Mouse (Mus musculus) adrenal gland, adult (tissue): ENCODE measurements around the gene Trafd1.
A peak's percentile ranks its signal among the peaks of the same experiment; 100 is the strongest.

Source experiments
- DNase-seq, 2 experiments: peaks; one replicate each; pipeline ENCODE4 v3.0.0; 2022 to 2023; ENCODE audit warnings: low spot score in 1 of 2; ENCODE audit not compliant: inconsistent age in 2 of 2

Trafd1 gene

DNA sequence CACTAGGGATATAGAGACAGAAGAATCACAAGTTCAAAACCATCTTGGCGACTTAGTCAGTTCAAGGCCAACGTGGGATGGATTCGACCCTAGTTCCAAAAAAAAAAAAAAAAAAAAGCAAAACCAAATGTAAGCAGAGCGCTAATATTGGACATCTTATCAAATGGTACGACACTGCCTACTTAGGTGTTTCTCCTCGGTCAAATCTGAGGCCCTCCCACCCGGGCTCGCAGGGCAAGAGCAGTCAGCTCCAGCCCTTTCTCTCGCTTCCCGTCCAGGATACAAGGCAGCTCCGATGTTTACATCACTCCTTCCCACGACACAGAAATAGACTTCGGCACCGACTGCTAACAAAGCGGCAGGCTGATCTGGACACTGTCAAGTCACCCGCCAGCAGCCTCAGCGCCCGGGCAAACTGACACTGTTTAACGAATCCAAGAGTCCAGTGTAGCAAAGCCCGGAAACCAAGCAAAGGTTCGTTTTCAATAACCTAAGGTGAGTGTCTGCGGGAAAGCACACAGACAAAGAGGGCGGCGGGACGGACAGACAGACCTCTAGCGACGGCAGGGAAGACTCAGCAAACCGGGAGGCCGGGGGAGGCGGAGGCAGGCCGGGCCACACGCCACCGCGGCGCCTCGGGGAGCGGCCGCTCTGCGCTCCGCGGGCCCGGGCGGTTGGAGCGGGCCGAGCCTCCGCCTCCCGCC lies 523 bp downstream of the Trafd1 start:
- DNase-seq = peak in 1 of 2 experiments; percentile 89

GRCm38 (mm10) chr5:121383857-121384756 lies 1.3 kb downstream of the Trafd1 start:
- peak in 1 of 2 experiments; percentile 56 for DNase-seq

- DNase-seq = no peak
These were observed 4.7 kb downstream of the Trafd1 start for GRCm38 (mm10) chr5:121380692-121381091.

- peak in 1 of 2 experiments; percentile 60 for DNase-seq
These were observed 6.7 kb downstream of the Trafd1 start for GRCm38 (mm10) chr5:121378678-121379256.

DNA sequence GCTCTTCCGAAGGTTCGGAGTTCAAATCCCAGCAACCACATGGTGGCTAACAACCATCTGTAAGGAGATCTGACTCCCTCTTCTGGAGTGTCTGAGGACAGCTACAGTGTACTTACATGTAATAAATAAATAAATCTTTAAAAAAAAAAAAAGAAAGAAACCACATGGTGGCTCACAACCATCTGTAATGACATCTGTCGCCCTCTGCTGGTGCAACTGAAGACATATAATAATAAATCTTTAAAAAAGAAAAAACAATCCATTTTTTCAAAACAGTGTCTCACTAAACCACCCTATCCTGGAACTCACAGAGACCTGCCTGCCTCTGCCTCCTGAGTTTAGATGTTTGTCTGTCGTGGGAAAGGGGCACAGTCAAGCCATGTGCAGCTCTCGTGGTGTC lies 8.5 kb downstream of the Trafd1 start:
- DNase-seq = peak in 1 of 2 experiments; percentile 69

DNA sequence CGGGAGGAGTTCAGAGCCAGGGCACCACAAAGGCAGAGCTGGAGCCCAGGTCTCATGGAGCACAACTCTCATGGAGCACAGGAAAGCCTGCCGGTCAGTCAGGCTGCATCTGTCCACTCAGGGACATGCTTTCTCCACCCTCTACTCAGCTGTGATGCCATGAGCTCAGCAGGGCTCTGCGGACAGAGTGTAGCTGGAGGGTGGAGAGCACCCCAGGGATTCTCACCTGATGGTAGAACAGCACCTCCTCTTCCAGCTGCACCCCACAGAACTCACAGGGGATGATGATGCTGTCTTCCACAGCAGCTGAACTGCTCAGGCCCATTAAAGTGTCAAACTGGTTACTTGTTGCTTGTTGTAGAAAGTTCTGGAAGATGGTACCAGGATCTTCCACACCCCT lies 10.6 kb downstream of the Trafd1 start:
- no peak for DNase-seq

GRCm38 (mm10) chr5:121371712-121372111 lies 13.7 kb downstream of the Trafd1 start:
- DNase-seq = no peak

- no peak for DNase-seq
These were observed 18.2 kb downstream of the Trafd1 start for GRCm38 (mm10) chr5:121367255-121367654.

- DNase-seq = no peak
These were observed 18.8 kb downstream of the Trafd1 start for GRCm38 (mm10) chr5:121366449-121367225.

GRCm38 (mm10) chr5:121363441-121363840 lies 22.0 kb downstream of the Trafd1 start:
- peak in 1 of 2 experiments; percentile 67 for DNase-seq

DNA sequence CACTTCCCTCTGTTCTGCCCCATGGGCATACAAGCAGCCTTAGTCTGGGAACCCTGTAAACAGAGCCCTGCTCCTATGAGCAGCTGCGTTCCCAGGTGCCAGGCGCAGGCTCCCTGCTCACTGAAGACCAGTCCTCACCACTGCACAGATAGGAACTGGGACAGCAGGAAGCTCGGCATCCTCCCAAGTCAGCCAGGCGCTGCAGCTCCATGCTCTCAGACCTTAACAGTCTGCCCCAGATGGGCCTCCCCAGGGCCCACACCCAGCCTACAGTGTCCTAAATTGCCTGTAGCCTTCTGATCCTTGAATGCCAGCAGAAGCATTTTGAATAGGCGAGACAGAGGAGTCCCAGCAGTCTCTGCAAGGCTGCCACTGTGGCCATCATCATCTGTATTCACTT lies 23.7 kb downstream of the Trafd1 start:
- DNase-seq = no peak

DNA sequence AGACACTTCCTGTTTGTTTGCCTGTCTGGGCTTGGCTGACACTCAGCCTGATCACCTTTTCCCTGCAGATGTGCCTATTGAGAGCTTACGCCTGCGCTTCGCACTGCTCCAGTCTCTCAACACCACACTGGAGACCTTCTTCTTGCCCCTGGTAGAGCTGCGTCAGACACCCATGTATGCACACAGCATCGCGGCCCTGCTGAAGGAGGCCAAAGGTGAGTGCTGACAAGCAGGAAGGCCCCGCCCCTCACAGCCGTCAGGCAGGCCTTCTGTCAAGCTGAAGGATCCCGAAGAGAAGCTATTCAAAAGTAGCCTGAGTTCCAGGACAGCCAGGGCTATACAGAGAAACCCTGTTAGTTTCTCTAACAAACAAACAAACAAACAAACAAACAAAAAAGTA lies 26.2 kb downstream of the Trafd1 start:
- DNase-seq = no peak

GRCm38 (mm10) chr5:121343997-121344396 lies 41.4 kb downstream of the Trafd1 start:
- DNase-seq = no peak

GRCm38 (mm10) chr5:121342490-121342889 lies 42.9 kb downstream of the Trafd1 start:
- no peak for DNase-seq

DNA sequence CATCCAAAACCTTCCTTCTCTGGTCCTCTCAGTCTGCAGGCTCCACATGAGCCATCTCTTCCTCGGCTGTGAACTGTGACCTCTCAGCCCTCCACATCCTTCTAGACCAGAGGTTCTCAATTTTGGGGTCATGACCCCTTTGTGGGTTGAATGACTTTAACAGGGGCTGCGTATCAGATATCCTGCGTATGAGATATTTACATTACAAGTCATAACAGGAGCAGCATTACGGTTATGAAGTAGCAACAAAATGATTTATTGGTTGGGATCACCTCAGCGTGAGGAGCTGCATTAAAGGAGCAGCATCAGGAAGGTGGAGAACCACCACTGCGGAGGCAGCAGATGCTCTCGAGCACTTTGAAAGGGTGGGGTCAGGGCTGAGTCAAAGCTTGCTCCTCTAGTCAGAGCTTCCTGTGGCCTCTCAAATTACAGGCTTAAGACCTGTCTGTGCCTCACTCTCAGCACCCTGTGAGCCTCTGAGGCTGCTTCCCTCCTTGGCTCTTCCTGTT lies 44.4 kb downstream of the Trafd1 start:
- no peak for DNase-seq

DNA sequence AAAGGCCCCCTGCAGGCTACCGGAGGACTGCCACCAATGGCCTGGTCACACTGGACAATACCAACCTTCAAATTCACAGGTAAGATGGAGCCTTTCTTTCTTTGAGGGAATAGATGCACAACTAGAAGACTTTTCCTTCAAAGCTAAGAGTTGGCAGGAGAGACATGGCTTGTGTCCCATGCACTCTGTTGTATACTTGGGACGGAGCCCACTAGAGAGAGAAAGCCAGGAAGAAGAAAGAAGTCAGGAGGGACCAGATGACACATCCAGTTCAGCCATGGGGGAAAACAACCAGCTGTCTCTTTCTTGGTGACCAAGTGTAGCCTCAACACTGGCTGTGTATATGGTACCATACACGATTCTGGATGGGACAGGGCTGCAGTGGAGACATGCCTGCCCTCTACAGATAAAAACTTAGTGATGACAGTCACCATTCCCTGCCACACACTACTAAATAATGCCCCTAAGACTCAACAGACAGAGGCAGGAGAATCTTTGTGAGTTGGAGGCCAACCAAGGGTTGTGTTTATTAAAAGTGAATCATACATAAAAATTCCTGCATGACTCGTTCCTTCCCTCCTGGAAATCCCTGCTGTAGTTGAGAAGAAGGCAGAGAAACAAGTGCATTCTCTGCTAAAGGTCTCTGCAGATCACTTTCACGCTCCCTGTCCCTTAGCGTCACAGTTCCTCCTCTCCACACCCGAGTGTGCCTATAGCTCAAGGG lies 45.8 kb downstream of the Trafd1 start:
- DNase-seq = peak in 1 of 2 experiments; percentile 49

DNA sequence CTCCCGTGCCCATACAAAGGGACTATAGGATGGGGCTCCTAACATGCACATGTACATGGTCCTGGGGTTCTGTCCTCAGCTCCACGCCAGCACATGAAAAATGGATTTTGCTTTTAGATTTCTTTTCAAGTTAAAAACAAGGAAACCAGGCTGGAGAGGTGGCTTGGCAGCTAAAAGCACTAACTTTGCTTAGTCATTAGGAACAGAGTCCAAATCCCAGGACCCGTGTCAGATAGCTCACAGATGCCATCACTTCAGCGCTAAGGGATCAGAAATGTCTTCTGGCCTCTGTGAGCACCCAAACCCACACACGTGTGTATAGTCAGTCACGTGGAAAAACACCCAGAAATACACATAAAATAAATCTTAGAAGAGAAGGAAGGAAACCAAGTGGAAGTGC lies 48.7 kb downstream of the Trafd1 start:
- no peak for DNase-seq

DNA sequence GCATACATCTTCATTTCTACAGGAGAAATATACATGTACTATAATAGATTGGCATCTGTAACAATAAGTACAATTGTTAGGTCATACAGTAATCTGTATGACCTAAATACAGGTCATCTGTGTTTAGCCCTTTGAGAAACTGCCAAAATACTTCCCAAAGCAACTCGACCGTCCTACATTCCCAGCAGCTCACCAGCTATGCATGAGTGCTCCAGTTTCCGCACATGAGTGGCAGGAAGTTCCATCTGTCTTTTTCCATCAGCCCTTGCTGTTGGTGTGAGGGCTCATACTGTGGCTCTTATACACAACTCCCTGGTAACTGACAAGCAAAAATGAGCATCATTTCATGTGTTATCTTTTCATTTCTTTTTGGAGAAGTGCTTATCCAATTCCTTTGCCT lies 49.4 kb downstream of the Trafd1 start:
- no peak for DNase-seq

- no peak for DNase-seq
These were observed 50.0 kb downstream of the Trafd1 start for GRCm38 (mm10) chr5:121335426-121335825.

GRCm38 (mm10) chr5:121334454-121334853 lies 51.0 kb downstream of the Trafd1 start:
- DNase-seq = no peak
